Mouse (Mus musculus) stomach, embryonic 16.5 days (tissue): ENCODE results near the gene Foxp1. TPM values are rescaled to one million over a fixed set of nuclear protein-coding genes. Genes with fewer than 3 reads are reported as not detected.

Experiments
- ATAC-seq: fragments of 200-750 bp; cut with Nextera tagmentation; 2 replicates; pipeline ENCODE4 v1.8.0; 2017; ENCODE audit warnings: moderate number of reproducible peaks, moderate TSS enrichment; ENCODE audit not compliant: insufficient read depth, low FRiP score
- H3K27ac ChIP-seq: fragments of 300-500 bp; sonication (generic); 2 replicates; pipeline ENCODE4 v1.5.1; 2014; ENCODE audit warnings: low read length
- H3K27me3 ChIP-seq: fragments of 300-500 bp; sonication (generic); 2 replicates; pipeline ENCODE4 v1.6.1; 2014; ENCODE audit warnings: low read length, control low read depth, mixed read lengths; ENCODE audit not compliant: control insufficient read depth, insufficient read depth
- H3K36me3 ChIP-seq: fragments of 300-500 bp; sonication (generic); 2 replicates; pipeline ENCODE4 v1.6.1; 2014; ENCODE audit warnings: low read length; ENCODE audit not compliant: control insufficient read depth, insufficient read depth
- H3K4me1 ChIP-seq: fragments of 300-500 bp; sonication (generic); 2 replicates; pipeline ENCODE4 v1.6.1; 2014; ENCODE audit warnings: low read length, control low read depth, mixed read lengths; ENCODE audit not compliant: control insufficient read depth, insufficient read depth
- H3K4me2 ChIP-seq: fragments of 300-500 bp; sonication (generic); 2 replicates; pipeline ENCODE4 v1.6.1; 2014; ENCODE audit warnings: low read depth, low read length, mixed read lengths
- H3K4me3 ChIP-seq: fragments of 300-500 bp; sonication (generic); replicated peaks from 2 replicates; pipeline ENCODE4 v1.5.1; 2014; ENCODE audit warnings: mild to moderate bottlenecking, low read length
- H3K9ac ChIP-seq: fragments of 300-500 bp; sonication (generic); 2 replicates; pipeline ENCODE4 v1.6.1; 2014; ENCODE audit warnings: low read length
- H3K9me3 ChIP-seq: fragments of 300-500 bp; sonication (generic); replicated peaks from 2 replicates; pipeline ENCODE4 v1.6.1; 2016; ENCODE audit warnings: low read length, control low read depth; ENCODE audit not compliant: control insufficient read depth
- WGBS: fragments of 180-500 bp; shearing (Covaris S2); extraction: QIAGEN DNeasy Blood & Tissue Kit; methylation state at CpG from one replicate; pipeline ENCODE4 v1.1.7; 2014; 5-methylcytosine and 5-hydroxymethylcytosine counted together
- polyA plus RNA-seq: library from polyadenylated mRNA; unstranded; fragments of >200 nt; fragmentation: Nextera tagmentation; extraction: Ambion mirVana; gene quantifications from 2 replicates; pipeline ENCODE4 v1.2.1, GENCODE M21; 2015

Foxp1 gene
- polyA plus RNA-seq, 1 experiment from 2014 or later: 108 TPM

DNA sequence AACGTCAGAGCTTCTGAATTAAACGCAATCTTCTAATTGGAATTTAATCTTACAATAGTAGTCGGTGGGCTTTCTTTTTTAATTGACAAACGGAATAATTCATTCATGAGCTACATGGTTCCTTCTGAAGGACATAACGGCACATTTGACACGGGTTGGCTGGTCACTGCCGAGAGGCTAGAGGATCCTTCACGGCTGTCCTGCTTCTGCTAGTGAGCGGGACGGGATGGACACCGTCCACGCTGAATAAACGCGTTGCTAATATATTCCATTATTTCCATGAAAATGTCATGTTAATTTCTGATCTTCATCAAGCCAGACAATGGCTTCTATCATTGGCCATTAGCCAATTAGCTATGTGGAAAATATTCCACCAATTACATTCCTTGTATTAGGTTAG, 92.0 kb downstream of the Foxp1 start:
- H3K9me3 ChIP-seq: no peaks in the 10 kb centered on the region
- no peaks in the 10 kb centered on the region for H3K27me3 ChIP-seq
- H3K27ac ChIP-seq: no peak overlapping the region
- no peak overlapping the region for H3K4me3 ChIP-seq
- H3K9ac ChIP-seq: no peak overlapping the region
- WGBS: 92% methylated on average over 14 of the region's 14 CpGs
- H3K4me1 ChIP-seq: peaks cover 4% of the 10 kb centered on the region; the same call in 1 of the 2 replicates
- no peak overlapping the region for H3K4me2 ChIP-seq
- no peak for ATAC-seq
- 0 out of 2 replicates have a peak, but pooled peaks cover 6% of the 10 kb centered on the region for H3K36me3 ChIP-seq

DNA sequence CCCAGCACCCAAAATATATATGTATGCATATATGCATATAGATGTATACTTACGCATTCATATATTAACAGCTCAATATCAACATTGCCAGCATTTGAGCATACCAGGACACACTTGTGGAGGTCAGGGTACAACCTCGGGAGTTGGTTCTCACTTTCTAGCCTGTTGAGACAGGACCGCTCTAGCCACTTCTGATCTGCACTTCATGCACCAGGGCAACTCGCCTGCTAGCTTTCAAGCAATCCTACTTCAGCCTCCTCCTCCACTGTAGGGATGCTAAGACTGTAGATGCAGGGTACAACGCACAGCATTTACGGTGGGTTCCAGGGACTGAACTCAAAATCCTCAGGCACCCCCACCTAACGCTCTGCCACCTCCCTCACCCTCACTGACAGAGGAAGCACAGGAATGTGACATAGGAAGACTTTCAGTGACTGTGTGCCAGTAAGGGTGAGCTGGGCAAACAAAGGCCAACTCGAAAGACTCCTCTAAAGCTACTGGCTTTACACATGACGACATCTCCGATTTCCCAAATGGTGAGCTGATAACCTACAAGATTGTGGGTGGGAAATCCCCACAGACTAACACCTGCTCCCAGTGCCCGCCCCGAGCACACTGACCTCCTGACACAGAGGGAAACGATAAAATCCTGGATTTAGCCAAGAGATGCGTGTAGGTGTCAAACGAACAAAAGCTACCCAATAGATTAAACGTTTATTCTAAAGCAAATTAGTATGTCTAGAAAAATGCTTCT, 93.0 kb downstream of the Foxp1 start:
- WGBS: 62% methylated on average over 16 of the region's 16 CpGs
- no peak overlapping the region for H3K9ac ChIP-seq
- H3K4me2 ChIP-seq: no peak overlapping the region
- no peak overlapping the region for H3K4me3 ChIP-seq
- no peaks in the 10 kb centered on the region for H3K27me3 ChIP-seq
- no peak overlapping the region for H3K27ac ChIP-seq
- H3K36me3 ChIP-seq: no peaks in the 10 kb centered on the region
- peaks cover 4% of the 10 kb centered on the region; the same call in 1 of the 2 replicates for H3K4me1 ChIP-seq
- H3K9me3 ChIP-seq: no peaks in the 10 kb centered on the region
- no peak for ATAC-seq

DNA sequence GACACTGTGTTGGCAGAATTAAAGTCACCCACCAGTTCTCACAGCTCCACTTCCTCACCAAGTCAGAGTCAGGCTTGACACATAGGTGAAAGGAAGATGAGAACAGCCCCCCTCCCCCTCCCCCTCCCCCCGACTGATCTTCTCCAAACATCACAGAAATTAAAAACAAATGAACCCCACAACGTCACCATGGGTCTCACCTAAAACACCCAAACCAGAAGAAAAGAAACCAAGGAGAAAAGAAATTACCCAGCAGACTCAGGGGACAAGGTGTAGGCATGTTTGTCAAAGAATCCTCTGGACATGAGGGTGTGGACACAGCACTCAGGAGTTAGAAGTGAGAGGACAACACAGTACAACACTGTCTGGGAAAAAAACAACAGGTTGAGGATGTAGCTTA, 93.6 kb downstream of the Foxp1 start:
- H3K36me3 ChIP-seq: no peaks in the 10 kb centered on the region
- no peaks in the 10 kb centered on the region for H3K9me3 ChIP-seq
- H3K4me3 ChIP-seq: no peak overlapping the region
- H3K4me1 ChIP-seq: peaks cover 4% of the 10 kb centered on the region; the same call in 1 of the 2 replicates
- H3K4me2 ChIP-seq: no peak overlapping the region
- H3K9ac ChIP-seq: no peak overlapping the region
- ATAC-seq: no peak
- H3K27ac ChIP-seq: no peak overlapping the region
- no peaks in the 10 kb centered on the region for H3K27me3 ChIP-seq
- WGBS: 66% methylated on average over 2 of the region's 2 CpGs

DNA sequence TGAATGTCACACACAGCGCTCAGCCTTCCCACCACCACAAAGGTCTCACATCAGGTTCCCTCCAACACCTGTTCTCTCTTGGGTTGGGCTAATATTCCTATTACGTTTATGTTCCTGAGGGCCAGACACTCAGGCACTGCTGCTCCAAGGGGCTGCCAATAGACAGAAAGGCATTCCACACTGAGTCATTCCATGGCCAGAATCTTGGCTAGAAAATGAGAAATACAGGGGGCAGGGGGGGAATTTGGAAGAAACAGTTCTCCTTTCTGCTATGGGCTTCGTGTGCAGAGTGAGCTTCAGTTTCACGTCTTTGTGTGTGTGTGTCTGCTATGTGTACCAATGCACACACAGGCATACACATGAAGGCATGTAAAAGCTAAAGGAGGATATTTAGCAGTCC, 95.2 kb downstream of the Foxp1 start:
- H3K27me3 ChIP-seq: no peaks in the 10 kb centered on the region
- H3K36me3 ChIP-seq: no peaks in the 10 kb centered on the region
- H3K4me3 ChIP-seq: no peak overlapping the region
- H3K4me2 ChIP-seq: no peak overlapping the region
- H3K9me3 ChIP-seq: no peaks in the 10 kb centered on the region
- no peak for ATAC-seq
- WGBS: 62% methylated on average over 4 of the region's 4 CpGs
- H3K4me1 ChIP-seq: peaks cover 4% of the 10 kb centered on the region; the same call in 1 of the 2 replicates
- H3K9ac ChIP-seq: no peak overlapping the region
- no peak overlapping the region for H3K27ac ChIP-seq

DNA sequence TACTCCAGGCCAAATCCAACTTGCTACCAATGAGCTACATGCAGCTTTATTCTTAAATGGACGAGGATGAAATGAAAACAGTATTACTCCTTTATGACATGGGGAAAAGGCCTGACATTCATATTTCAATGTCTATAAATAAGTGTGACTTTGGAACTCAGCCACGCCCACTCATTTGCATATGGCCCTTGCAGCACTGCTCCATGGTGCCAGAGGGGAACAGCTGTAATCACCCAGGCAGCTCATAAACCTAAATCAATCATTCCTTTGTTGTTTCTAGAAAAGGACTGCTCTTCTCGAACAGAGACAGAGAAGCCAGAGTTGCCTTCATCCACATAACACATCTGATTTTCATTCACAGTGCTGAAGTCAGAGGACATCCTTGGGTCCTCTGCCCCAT, 97.5 kb downstream of the Foxp1 start:
- ATAC-seq: no peak
- no peaks in the 10 kb centered on the region for H3K9me3 ChIP-seq
- WGBS: 52% methylated on average over 3 of the region's 3 CpGs

DNA sequence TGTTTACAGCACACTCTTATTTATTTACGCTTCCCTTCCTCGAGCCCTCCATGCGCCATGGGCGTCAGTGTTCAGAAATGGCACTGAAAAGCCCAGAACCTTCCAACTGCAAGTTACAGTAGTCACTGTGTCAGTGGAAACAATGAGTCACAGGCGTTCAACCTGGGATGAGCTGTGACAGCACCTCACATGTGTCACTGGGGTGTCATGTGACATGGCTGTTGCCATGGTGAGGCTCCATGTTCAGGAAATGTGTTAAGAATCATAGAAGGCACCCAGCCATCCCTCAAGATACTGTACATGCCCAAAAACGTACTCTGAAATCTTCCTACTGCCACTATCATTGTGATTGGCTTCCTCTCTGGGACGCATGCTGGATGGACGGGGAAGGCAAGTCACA, 101.9 kb downstream of the Foxp1 start:
- no peaks in the 10 kb centered on the region for H3K27me3 ChIP-seq
- no peak overlapping the region for H3K9ac ChIP-seq
- WGBS: 82% methylated on average over 8 of the region's 8 CpGs
- no peak overlapping the region for H3K4me3 ChIP-seq
- H3K9me3 ChIP-seq: no peaks in the 10 kb centered on the region
- no peak overlapping the region for H3K27ac ChIP-seq
- no peaks in the 10 kb centered on the region for H3K36me3 ChIP-seq
- H3K4me2 ChIP-seq: no peak overlapping the region
- no peaks in the 10 kb centered on the region; the same call in 1 of the 2 replicates for H3K4me1 ChIP-seq
- ATAC-seq: no peak

More for the DNA sequence above, 97.5 kb downstream of the Foxp1 start:
- H3K27ac ChIP-seq: no peak overlapping the region
- H3K27me3 ChIP-seq: no peaks in the 10 kb centered on the region
- H3K4me1 ChIP-seq: peaks cover 4% of the 10 kb centered on the region; the same call in 1 of the 2 replicates
- H3K9ac ChIP-seq: no peak overlapping the region
- H3K4me2 ChIP-seq: no peak overlapping the region
- H3K36me3 ChIP-seq: no peaks in the 10 kb centered on the region
- H3K4me3 ChIP-seq: no peak overlapping the region

DNA sequence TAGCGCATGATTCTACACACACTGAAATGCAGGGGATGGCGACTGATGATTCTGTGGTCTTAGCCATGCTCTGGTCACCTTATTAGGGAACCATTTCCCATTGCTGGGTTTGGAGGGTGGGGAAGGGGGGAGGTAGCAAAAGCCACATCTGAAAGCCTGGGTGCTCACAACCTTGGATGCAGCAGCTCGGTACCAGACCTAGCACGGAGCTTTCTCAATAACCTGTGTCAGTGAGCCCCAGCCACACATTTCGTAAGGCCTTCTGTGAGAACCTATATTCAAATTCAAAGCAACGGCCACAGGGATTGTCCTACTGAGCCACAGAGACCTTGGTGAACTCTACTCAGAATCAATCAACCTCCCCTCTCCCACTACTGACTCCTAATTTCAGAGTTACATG, 109.9 kb downstream of the Foxp1 start:
- Histone ChIP-seq H3K4me3 (no peak overlapping the region), H3K9ac (no peak overlapping the region), H3K4me1 (peaks cover 6% of the 10 kb centered on the region; the same call in 1 of the 2 replicates), H3K4me2 (no peak overlapping the region), H3K27me3 (no peaks in the 10 kb centered on the region), H3K36me3 (no peaks in the 10 kb centered on the region), H3K9me3 (no peaks in the 10 kb centered on the region), H3K27ac (peak overlapping the region; percentile 26; the same call in 1 of the 2 replicates)
- WGBS: 85% methylated on average over 6 of the region's 6 CpGs
- ATAC-seq: no peak

DNA sequence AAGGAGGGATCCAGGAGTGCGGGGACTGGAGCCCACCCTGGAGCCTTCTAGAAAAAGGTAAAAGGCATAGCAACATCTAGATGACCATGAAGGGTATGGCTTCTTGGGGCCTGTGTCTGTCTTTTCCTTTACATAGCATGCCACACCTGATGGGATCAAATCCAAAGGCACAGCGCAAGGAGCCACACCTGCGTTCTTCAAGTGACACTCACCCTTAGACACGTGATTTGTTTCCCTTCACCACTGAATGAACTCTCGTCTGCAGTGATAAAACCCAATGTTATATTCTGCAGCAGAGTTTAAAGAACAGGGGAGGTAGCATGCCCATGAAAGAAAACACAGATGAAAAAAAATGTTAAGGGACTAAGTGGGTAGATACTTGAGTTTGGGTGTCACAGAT, 112.9 kb downstream of the Foxp1 start:
- WGBS: 66% methylated on average over 5 of the region's 5 CpGs

DNA sequence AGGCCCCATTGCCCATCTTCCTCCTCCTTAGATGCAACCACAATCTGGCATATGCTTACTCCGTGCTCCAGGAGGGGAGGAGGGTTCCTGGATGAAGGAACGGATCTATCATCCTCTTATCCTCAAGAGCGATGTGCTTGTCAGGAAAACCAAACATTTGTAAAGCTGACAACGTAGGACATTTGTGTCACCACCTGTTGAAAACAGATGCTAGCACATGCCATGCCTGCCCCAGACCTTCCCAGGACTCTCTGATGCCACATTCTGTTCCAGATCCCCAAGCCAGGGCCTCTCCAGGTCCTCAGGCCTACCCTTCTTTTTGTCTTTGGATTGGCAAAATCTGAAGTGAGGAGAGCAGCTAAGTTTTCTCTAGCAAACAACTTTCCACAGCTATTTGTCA, 113.6 kb downstream of the Foxp1 start:
- no peak overlapping the region for H3K27ac ChIP-seq
- H3K9me3 ChIP-seq: no peaks in the 10 kb centered on the region
- H3K4me3 ChIP-seq: no peak overlapping the region
- no peak overlapping the region for H3K4me2 ChIP-seq
- H3K36me3 ChIP-seq: no peaks in the 10 kb centered on the region
- peaks cover 13% of the 10 kb centered on the region; the same call in 1 of the 2 replicates for H3K4me1 ChIP-seq
- no peaks in the 10 kb centered on the region for H3K27me3 ChIP-seq
- H3K9ac ChIP-seq: no peak overlapping the region
- no peak for ATAC-seq
- WGBS: 62% methylated on average over 4 of the region's 4 CpGs

More for the DNA sequence above, 112.9 kb downstream of the Foxp1 start:
- no peak overlapping the region for H3K9ac ChIP-seq
- no peaks in the 10 kb centered on the region for H3K36me3 ChIP-seq
- H3K4me3 ChIP-seq: no peak overlapping the region
- no peaks in the 10 kb centered on the region for H3K9me3 ChIP-seq
- no peaks in the 10 kb centered on the region for H3K27me3 ChIP-seq
- H3K4me2 ChIP-seq: no peak overlapping the region
- no peak overlapping the region for H3K27ac ChIP-seq
- no peak for ATAC-seq
- peaks cover 13% of the 10 kb centered on the region; the same call in 1 of the 2 replicates for H3K4me1 ChIP-seq
